Mouse (Mus musculus): ENCODE measurements around the gene Snrpb.

Gene Snrpb

GRCm38 (mm10) chr2:130144703-130145324 lies 34.4 kb downstream of the Snrpb start:
- DNase-seq (ENCODE audit: low read depth in 1 of 2, low spot score in 2 of 2), result no peak

DNA sequence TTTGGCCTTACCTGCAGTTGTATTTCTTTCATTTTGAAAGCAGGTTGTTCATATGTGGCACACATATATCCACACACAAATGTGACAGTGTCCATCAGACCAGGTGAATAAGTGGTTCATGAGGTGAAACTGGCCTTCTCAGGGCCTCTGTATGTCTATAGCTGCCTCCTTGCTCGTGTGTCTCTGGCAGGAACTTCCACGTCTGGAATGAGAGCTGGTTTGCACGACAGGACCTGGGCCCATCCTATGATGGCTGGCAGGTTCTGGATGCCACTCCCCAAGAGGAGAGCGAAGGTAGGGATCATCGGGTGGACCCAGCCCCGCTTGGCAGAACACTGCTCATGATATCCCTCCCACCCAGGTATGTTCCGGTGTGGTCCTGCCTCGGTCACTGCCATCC lies 36.2 kb downstream of the Snrpb start:
- DNase-seq (ENCODE audit: low read depth in 1 of 2, low spot score in 2 of 2), result no peak

DNA sequence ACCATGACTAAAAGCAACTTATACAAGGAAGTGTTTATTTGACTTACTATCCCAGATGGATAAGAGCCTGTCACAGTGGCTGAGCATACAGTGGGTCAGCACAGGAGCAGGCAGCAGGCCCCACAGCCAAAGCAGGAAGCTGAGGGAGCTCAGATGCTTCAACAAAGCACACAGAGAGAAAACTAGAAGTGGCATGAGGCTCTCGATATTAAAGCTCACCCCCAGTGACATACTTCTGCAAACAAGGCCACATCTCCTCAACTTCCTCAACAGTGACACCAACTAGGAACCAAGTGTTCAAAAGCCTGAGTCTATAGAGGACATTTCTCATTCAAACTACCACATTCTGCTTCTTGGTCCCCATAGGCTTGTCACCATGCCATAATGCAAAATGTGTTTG lies 49.5 kb downstream of the Snrpb start:
- peak in 1 of 2 experiments; percentile 23 for DNase-seq (ENCODE audit: low read depth in 1 of 2, low spot score in 2 of 2)

DNA sequence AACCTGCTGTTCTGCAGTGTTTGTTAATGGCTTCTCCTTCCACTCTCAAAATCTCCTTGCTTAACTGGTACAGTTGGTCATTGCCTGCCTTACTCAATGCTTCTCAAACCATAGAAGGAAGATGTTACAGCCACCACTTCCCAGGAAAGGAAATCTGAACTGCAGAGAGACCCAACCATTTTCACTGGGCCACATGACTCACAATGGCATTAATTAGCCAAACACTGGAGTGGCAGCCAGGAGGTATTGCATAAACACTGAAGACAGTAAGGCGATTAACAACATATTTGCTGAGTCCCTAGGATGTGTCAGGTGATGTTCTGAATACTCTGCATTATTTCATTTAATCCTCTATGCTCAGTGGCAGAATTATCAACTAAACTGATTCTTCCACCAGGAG lies 53.1 kb downstream of the Snrpb start:
- DNase-seq (ENCODE audit: low read depth in 1 of 2, low spot score in 2 of 2), result no peak

GRCm38 (mm10) chr2:130125279-130126059 lies 53.7 kb downstream of the Snrpb start:
- no peak for DNase-seq (ENCODE audit: low read depth in 1 of 2, low spot score in 2 of 2)

Data from monocyte, adult 2 months (primary cell).